Mouse (Mus musculus): ENCODE data around the gene Hax1. TPM values are rescaled to one million over a fixed set of nuclear protein-coding genes. Genes with fewer than 3 reads are reported as not detected.

Hax1 gene
- polyA plus RNA-seq, 1 experiment from 2014 or later = 189 TPM

GRCm38 (mm10) chr3:89948655-89949054, 49.9 kb downstream of the Hax1 start:
- no peak for ATAC-seq (ENCODE audit: low FRiP score, low TSS enrichment)
- no peaks in the 10 kb centered on the region for H3K9me3 ChIP-seq (ENCODE audit: low read length)
- H3K36me3 ChIP-seq (ENCODE audit: insufficient read depth, low read length) = peaks cover 85% of the 10 kb centered on the region
- WGBS = 97% methylated on average over 6 of the region's 6 CpGs
- H3K27me3 ChIP-seq (ENCODE audit: insufficient read depth, low read length) = no peaks in the 10 kb centered on the region
- H3K9ac ChIP-seq (replicated peaks; ENCODE audit: low read length) = no peak overlapping the region
- H3K27ac ChIP-seq (ENCODE audit: low read length) = no peak overlapping the region
- H3K4me2 ChIP-seq (replicated peaks; ENCODE audit: low read depth, low read length) = no peak overlapping the region
- no peaks in the 10 kb centered on the region for H3K4me1 ChIP-seq (ENCODE audit: insufficient read depth, low read length)
- no peak overlapping the region for H3K4me3 ChIP-seq (ENCODE audit: low read length)

- Histone ChIP-seq H3K27ac (ENCODE audit: low read length) (no peak overlapping the region), H3K36me3 (ENCODE audit: insufficient read depth, low read length) (peaks cover 88% of the 10 kb centered on the region), H3K9me3 (ENCODE audit: low read length) (no peaks in the 10 kb centered on the region), H3K4me1 (ENCODE audit: insufficient read depth, low read length) (no peaks in the 10 kb centered on the region), H3K27me3 (ENCODE audit: insufficient read depth, low read length) (no peaks in the 10 kb centered on the region), H3K4me3 (ENCODE audit: low read length) (no peak overlapping the region), H3K9ac (replicated peaks; ENCODE audit: low read length) (no peak overlapping the region), H3K4me2 (replicated peaks; ENCODE audit: low read depth, low read length) (no peak overlapping the region)
- 87% methylated on average over 11 of the region's 11 CpGs for WGBS
- ATAC-seq (ENCODE audit: low FRiP score, low TSS enrichment) = no peak
Observed at GRCm38 (mm10) chr3:89948021-89948420, 50.6 kb downstream of the Hax1 start.

Small RNA genes lying within 50 kb of the gene (microRNA-seq; reads per million reads assigned to microRNA genes)
- 0.95 reads per million for gene Mir7669

Other genes with a start within 250 kb of the Hax1 start
- gene Chrnb2, start 234.1 kb downstream of the Hax1 start, polyA plus RNA-seq (2015; fragmentation: Nextera tagmentation; extraction: Ambion mirVana) = 0.40 and 0.86 TPM in 2 replicates
- 9.8 and 11.5 TPM in 2 replicates for gene Ube2q1, start 225.2 kb downstream of the Hax1 start, polyA plus RNA-seq (2015; fragmentation: Nextera tagmentation; extraction: Ambion mirVana)
- 6.7 and 7.8 TPM in 2 replicates for gene She, start 167.4 kb downstream of the Hax1 start, polyA plus RNA-seq (2015; fragmentation: Nextera tagmentation; extraction: Ambion mirVana)
- 0.84 and 0.91 TPM in 2 replicates for gene Il6ra, start 85.6 kb downstream of the Hax1 start, polyA plus RNA-seq (2015; fragmentation: Nextera tagmentation; extraction: Ambion mirVana)
- gene Atp8b2, start 35.3 kb downstream of the Hax1 start, polyA plus RNA-seq (2015; fragmentation: Nextera tagmentation; extraction: Ambion mirVana) = 11.7 and 15.3 TPM in 2 replicates
- 184 and 187 TPM in 2 replicates for gene 4933434E20Rik, start 52.9 kb upstream of the Hax1 start, polyA plus RNA-seq (2015; fragmentation: Nextera tagmentation; extraction: Ambion mirVana)
- 152 and 198 TPM in 2 replicates for gene Ubap2l, start 53.8 kb upstream of the Hax1 start, polyA plus RNA-seq (2015; fragmentation: Nextera tagmentation; extraction: Ambion mirVana)
- gene Tpm3, start 73.9 kb upstream of the Hax1 start, polyA plus RNA-seq (2015; fragmentation: Nextera tagmentation; extraction: Ambion mirVana) = 543 and 583 TPM in 2 replicates
- gene Nup210l, start 105.4 kb upstream of the Hax1 start, polyA plus RNA-seq (2015; fragmentation: Nextera tagmentation; extraction: Ambion mirVana) = 0.36 and 0.60 TPM in 2 replicates
- 1,193 and 1,390 TPM in 2 replicates for gene Rps27, start 214.9 kb upstream of the Hax1 start, polyA plus RNA-seq (2015; fragmentation: Nextera tagmentation; extraction: Ambion mirVana)
- gene Rab13, start 214.9 kb upstream of the Hax1 start, polyA plus RNA-seq (2015; fragmentation: Nextera tagmentation; extraction: Ambion mirVana) = 37.2 and 42.6 TPM in 2 replicates
- 103 and 105 TPM in 2 replicates for gene Jtb, start 232.8 kb upstream of the Hax1 start, polyA plus RNA-seq (2015; fragmentation: Nextera tagmentation; extraction: Ambion mirVana)
- 6.5 and 6.8 TPM in 2 replicates for gene Creb3l4, start 244.7 kb upstream of the Hax1 start, polyA plus RNA-seq (2015; fragmentation: Nextera tagmentation; extraction: Ambion mirVana)
- 108 and 114 TPM in 2 replicates for gene Slc39a1, start 249.4 kb upstream of the Hax1 start, polyA plus RNA-seq (2015; fragmentation: Nextera tagmentation; extraction: Ambion mirVana)

Measured in kidney, embryonic 16.5 days (tissue).